Mouse (Mus musculus) thymus, adult 2 months (tissue): ENCODE measurements around the gene Vsig10l. TPM values are rescaled to one million over a fixed set of nuclear protein-coding genes. Genes with fewer than 3 reads are reported as not detected.

Source experiments
- DNase-seq: peaks from one replicate; pipeline ENCODE4 v3.0.0; 2021
- H3K27ac ChIP-seq: fragments of 200-500 bp; 2 replicates; pipeline ENCODE4 v1.5.1; 2012; ENCODE audit warnings: low read length, control low read depth; ENCODE audit not compliant: control insufficient read depth, insufficient read depth
- H3K27me3 ChIP-seq: fragments of 200-500 bp; 2 replicates; pipeline ENCODE4 v1.6.1; 2012; ENCODE audit warnings: mild to moderate bottlenecking, low read length, moderate library complexity, mixed read lengths; ENCODE audit not compliant: control insufficient read depth, insufficient read depth
- H3K36me3 ChIP-seq: fragments of 200-500 bp; 2 replicates; pipeline ENCODE4 v1.6.1; 2012; ENCODE audit warnings: mild to moderate bottlenecking, low read length, moderate library complexity; ENCODE audit not compliant: control insufficient read depth, insufficient read depth
- H3K4me1 ChIP-seq: fragments of 200-500 bp; replicated peaks from 2 replicates; pipeline ENCODE4 v1.6.1; 2012; ENCODE audit warnings: low read length; ENCODE audit not compliant: control insufficient read depth, insufficient read depth
- H3K4me3 ChIP-seq: fragments of 200-500 bp; 2 replicates; pipeline ENCODE4 v1.5.1; 2012; ENCODE audit warnings: mild to moderate bottlenecking, low read length, control low read depth, moderate library complexity; ENCODE audit not compliant: control insufficient read depth, insufficient read depth
- CTCF ChIP-seq: fragments of 200-500 bp; IDR thresholded peaks from 2 replicates; pipeline ENCODE4 v1.5.1; 2012; ENCODE audit warnings: mild to moderate bottlenecking, control low read depth, low read length, moderate library complexity, borderline replicate concordance; ENCODE audit not compliant: control insufficient read depth, poor library complexity, insufficient read depth; ENCODE audit errors: extremely low read depth
- POLR2A ChIP-seq: fragments of 200-500 bp; IDR thresholded peaks from 2 replicates; pipeline ENCODE4 v1.6.1; 2012; ENCODE audit warnings: mild to moderate bottlenecking, low read length, control low read depth, moderate library complexity; ENCODE audit not compliant: control insufficient read depth, poor library complexity, insufficient read depth; ENCODE audit errors: extremely low read depth
- WGBS: fragments of 180-500 bp; shearing (Covaris S2); methylation state at CpG from one replicate; pipeline ENCODE4 v1.1.7; 2018; 5-methylcytosine and 5-hydroxymethylcytosine counted together
- polyA plus RNA-seq: library from polyadenylated mRNA; depleted of rRNA; stranded (reverse); fragments of >200 nt; gene quantifications from 2 replicates; pipeline ENCODE4 v1.2.3, GENCODE M21; 2012; rRNA removed

Gene Vsig10l
- polyA plus RNA-seq, 1 experiment = 2.7 TPM

DNA sequence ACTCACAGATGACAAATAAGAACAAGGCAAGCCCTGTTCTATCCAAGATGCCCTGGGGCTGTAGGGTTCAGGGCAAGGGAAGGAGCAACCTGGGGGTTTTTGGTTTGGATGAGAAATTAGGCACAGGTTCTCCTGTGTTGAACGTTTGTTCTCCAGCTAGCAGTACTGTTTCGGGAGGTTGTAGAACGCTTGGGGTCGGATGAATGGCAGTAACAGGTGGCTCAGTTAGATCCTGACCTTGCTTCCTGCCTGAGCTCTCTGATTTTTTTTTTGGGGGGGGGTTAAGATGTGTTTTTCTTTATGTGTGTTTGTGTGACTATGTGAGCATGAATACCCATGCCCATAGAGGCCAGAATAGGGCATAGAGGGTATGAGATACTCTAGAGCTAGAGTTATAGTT, 49.6 kb downstream of the Vsig10l start:
- H3K4me3 ChIP-seq = no peak overlapping the region
- TF ChIP-seq POLR2A (no peak), CTCF (no peak)
- H3K4me1 ChIP-seq = no peaks in the 10 kb centered on the region
- no peaks in the 10 kb centered on the region for H3K36me3 ChIP-seq
- no peaks in the 10 kb centered on the region for H3K27me3 ChIP-seq
- DNase-seq = no peak
- no peak overlapping the region for H3K27ac ChIP-seq
- WGBS = 86% methylated on average over 4 of the region's 4 CpGs

DNA sequence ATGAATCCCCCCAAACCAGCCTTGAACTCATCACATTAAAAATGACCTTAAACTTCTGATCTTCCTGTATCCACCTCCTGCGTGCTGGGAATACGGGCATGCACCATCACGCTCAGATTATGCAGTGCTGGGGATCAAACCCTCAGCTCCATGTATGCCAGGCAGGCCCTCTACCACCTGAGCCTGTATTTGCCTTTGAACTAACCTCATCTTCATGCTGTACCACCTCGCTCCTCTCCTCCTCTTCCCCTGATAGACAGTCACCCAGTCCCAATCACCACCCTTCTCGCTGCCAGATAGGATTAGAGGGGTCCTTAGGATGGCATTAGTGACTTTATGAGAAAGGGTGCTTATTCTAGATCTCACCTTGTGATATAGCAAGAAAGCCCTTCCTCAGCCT, 52.1 kb downstream of the Vsig10l start:
- WGBS = 94% methylated on average over 5 of the region's 5 CpGs
- H3K27me3 ChIP-seq = no peaks in the 10 kb centered on the region

DNA sequence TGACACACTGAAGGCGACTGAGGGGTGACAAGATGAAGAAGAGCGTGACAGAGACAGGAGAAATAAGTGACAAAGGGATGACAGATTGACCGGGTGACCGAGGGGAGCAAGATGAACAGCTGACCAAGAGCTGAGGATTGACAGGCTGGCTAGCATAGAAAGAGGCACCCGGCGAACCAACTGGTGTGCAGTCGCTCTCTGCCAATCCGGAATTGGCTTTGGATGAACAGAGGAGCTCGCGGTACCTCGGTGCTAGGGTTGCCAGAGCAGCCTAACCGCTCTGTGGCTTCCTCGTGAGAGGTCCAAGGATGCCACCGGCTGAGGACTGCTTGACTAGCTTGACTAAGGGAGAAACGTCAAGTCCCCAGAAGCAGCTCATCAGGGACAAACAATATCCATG, 55.4 kb downstream of the Vsig10l start:
- no peaks in the 10 kb centered on the region for H3K27me3 ChIP-seq
- no peaks in the 10 kb centered on the region for H3K4me1 ChIP-seq
- H3K27ac ChIP-seq = no peak overlapping the region
- no peak for TF ChIP-seq CTCF
- no peak for TF ChIP-seq POLR2A
- 95% methylated on average over 15 of the region's 15 CpGs for WGBS
- H3K4me3 ChIP-seq = no peak overlapping the region
- no peak for DNase-seq
- no peaks in the 10 kb centered on the region for H3K36me3 ChIP-seq

More for the DNA sequence above, 52.1 kb downstream of the Vsig10l start:
- no peaks in the 10 kb centered on the region for H3K36me3 ChIP-seq
- H3K4me3 ChIP-seq = no peak overlapping the region
- no peak for DNase-seq
- no peaks in the 10 kb centered on the region for H3K4me1 ChIP-seq
- no peak overlapping the region for H3K27ac ChIP-seq
- no peak for TF ChIP-seq CTCF
- no peak for TF ChIP-seq POLR2A

Other genes with a start within 250 kb of the Vsig10l start
- 5.6 and 6.7 TPM in 2 replicates for gene Zfp715, start 149.9 kb upstream of the Vsig10l start, polyA plus RNA-seq
- 1.5 and 2.0 TPM in 2 replicates for gene Siglecf, start 111.8 kb upstream of the Vsig10l start, polyA plus RNA-seq
- gene Siglecg, start 54.9 kb upstream of the Vsig10l start, polyA plus RNA-seq = 13.8 and 17.8 TPM in 2 replicates
- 0.04 TPM in 1 of 2 replicates, not detected in the other for gene Lim2, start 35.5 kb upstream of the Vsig10l start, polyA plus RNA-seq
- gene Nkg7, start 26.1 kb upstream of the Vsig10l start, polyA plus RNA-seq = 57.9 and 69.4 TPM in 2 replicates
- not detected in 2 replicates for gene Cldnd2, start 22.4 kb upstream of the Vsig10l start, polyA plus RNA-seq
- 61.4 and 79.7 TPM in 2 replicates for gene Etfb, start 19.1 kb upstream of the Vsig10l start, polyA plus RNA-seq
- 0.59 and 1.8 TPM in 2 replicates for gene Gm45233, start 19.0 kb upstream of the Vsig10l start, polyA plus RNA-seq
- gene Iglon5, start 26.9 kb downstream of the Vsig10l start, polyA plus RNA-seq = 1.1 and 1.2 TPM in 2 replicates
- gene 4931406B18Rik, start 42.8 kb downstream of the Vsig10l start, polyA plus RNA-seq = 0.03 TPM in 1 of 2 replicates, not detected in the other
- 12.3 and 15.8 TPM in 2 replicates for gene Cd33, start 81.3 kb downstream of the Vsig10l start, polyA plus RNA-seq
- 1.2 and 1.5 TPM in 2 replicates for gene Zfp658, start 99.1 kb downstream of the Vsig10l start, polyA plus RNA-seq
- 2.4 and 2.7 TPM in 2 replicates for gene Zfp719, start 116.5 kb downstream of the Vsig10l start, polyA plus RNA-seq
- 0.07 and 0.08 TPM in 2 replicates for gene Zfp819, start 144.0 kb downstream of the Vsig10l start, polyA plus RNA-seq
- 0.85 and 1.0 TPM in 2 replicates for gene Ceacam18, start 171.6 kb downstream of the Vsig10l start, polyA plus RNA-seq
- 2.5 and 2.8 TPM in 2 replicates for gene Siglece, start 197.0 kb downstream of the Vsig10l start, polyA plus RNA-seq
- 15.0 and 17.0 TPM in 2 replicates for gene Ctu1, start 208.9 kb downstream of the Vsig10l start, polyA plus RNA-seq
- 1.9 and 2.0 TPM in 2 replicates for gene Klk14, start 227.3 kb downstream of the Vsig10l start, polyA plus RNA-seq
- 3.6 and 4.4 TPM in 2 replicates for gene Klk13, start 249.4 kb downstream of the Vsig10l start, polyA plus RNA-seq